Mouse (Mus musculus): ENCODE data around the gene Sparc.

Gene Sparc

GRCm38 (mm10) chr11:55405601-55406469 is 17.1 kb downstream of the Sparc start:
- DNase-seq = no peak

- no peak for DNase-seq
Observed at GRCm38 (mm10) chr11:55404659-55405457, 18.1 kb downstream of the Sparc start.

GRCm38 (mm10) chr11:55400863-55401262 is 22.1 kb downstream of the Sparc start:
- no peak for DNase-seq

GRCm38 (mm10) chr11:55398371-55398770 is 24.6 kb downstream of the Sparc start:
- no peak for DNase-seq

DNA sequence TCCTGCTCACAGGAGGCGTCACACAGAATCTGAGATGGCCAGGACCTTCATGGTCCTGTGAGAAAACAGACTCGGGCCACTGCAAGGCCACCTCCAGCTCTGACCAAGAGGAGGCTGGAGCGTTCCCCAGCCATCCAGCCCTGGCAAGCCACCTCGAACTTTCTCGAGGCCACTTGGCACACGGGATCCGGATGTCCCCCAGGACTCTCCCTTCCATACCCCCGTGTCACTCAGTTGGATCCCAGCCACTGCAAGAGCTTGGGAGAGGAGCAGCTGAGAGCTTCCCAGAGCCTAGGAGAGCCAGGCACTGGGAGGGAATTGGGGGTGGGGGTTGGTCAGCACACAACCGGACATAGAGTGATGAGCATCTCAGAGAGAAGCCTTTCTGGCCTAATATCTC is 25.5 kb downstream of the Sparc start:
- no peak for DNase-seq

DNA sequence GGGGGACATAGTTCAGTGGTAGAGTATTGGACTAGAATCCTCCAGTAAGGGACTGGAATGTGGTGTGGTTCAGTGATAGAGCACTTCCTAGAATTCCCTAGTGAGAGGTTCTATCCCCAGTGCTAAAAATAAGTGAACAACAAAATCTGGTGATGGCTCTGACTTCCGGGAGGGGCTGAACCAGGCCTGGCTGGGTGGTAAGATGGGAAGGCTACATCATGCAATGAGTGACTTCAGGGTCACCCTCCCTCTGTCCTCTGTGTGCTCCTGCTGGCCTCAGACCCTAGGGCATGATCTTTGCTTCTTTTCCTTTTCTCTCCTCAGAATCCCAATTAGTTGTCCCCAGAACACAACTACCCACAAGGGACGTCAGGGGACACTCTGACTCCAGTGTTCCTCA is 25.9 kb downstream of the Sparc start:
- no peak for DNase-seq

GRCm38 (mm10) chr11:55395073-55395642 is 27.8 kb downstream of the Sparc start:
- no peak for DNase-seq

GRCm38 (mm10) chr11:55394592-55394991 is 28.4 kb downstream of the Sparc start:
- no peak for DNase-seq

GRCm38 (mm10) chr11:55392474-55392873 is 30.5 kb downstream of the Sparc start:
- no peak for DNase-seq

DNA sequence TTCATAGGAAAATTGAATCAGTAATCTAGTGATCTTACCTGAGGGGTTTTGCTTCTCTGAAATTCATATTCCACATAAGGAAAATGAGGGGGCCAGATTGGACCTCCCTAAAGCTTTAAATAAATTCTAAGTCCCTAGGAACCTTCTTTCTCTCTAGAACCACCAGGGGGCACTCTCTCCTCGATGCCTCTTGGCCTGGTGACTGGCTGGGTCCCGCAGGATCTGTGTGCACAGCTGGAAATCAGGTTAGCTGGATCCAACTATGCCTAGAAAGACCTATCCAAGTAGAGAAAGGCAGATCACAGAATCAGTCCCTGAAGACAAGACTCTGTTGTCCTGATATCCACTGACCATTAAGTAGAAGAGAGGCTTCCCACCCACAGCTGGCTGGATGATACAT is 33.2 kb downstream of the Sparc start:
- no peak for DNase-seq

DNA sequence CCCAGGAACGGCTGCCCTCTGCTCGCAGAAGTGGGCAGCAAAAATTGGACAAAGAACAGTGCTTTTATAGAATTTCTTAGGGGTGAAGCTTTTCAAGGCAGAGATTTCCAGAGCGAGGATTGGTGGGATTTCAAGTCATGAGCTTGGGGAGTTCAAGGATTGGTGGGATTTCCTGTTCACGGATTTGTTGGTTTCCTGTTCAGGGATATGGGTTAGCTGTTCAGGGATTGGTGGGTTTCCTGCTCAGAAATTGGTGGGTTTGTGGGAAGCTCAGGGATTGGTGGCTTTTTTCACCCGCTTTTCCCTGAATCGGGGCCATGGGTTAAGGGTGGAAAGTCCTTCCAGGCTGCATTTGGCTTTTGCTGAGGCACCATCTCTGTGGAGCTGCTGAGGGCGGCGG is 35.4 kb downstream of the Sparc start:
- no peak for DNase-seq

DNA sequence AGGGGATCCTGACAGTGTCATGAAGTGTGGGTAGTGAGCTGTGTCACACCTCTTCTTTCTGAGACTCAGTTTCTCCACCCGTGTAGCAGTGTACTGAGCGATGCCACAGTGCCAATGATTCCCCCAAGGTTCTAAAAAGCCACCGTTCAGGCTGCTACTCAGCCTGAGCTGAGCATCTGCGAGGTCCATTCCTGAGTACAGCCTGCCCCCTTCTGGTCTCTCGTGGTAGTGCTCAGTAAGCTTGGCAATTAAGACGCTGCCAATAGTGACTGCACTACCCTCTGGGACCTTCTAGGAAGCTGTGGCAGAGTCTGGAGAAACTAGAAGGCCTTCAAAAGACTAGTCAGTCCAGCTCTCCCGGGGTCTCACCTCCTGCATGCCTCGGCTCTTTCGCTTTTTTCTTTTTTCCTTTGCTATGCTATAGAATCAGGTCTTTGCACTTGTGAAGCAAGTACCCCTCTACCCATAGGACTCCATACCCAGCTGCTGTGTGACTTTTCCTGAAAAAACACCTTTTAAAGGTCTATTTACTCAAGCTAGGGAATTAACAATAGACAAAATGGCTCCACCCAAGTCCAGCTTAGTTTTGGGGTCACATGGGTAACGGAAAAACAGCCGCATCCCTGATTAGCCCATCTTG is 36.4 kb downstream of the Sparc start:
- peak; percentile 57 to 72 for DNase-seq

DNA sequence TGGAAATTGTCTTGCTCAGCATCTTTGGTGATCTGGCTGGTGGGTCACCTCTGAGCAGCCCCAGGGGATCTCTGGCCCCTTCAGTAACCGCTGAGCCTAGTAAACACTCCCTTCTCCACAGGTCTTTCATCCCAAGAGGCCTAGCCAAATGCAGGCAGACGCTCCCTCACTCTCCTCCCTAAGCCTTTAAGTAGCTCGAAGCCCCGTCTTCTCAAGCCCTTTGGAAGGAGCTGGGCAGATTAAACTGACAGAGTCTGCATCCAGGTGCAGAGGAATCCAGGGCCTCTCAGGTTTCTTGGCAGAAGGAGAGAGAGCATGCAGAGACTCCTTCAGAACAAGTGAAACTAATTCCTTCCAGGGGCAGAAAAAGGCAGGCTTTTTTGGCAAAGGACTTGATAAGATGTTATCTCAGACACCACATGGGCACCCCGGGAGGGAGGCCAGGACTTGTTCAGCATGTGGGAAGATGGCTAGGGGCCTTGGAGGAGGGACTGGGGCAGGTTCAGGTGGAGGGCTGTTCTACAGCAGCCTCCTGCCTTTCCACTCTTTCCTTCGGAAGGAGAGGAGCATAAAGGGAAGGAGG is 39.4 kb downstream of the Sparc start:
- no peak for DNase-seq

DNA sequence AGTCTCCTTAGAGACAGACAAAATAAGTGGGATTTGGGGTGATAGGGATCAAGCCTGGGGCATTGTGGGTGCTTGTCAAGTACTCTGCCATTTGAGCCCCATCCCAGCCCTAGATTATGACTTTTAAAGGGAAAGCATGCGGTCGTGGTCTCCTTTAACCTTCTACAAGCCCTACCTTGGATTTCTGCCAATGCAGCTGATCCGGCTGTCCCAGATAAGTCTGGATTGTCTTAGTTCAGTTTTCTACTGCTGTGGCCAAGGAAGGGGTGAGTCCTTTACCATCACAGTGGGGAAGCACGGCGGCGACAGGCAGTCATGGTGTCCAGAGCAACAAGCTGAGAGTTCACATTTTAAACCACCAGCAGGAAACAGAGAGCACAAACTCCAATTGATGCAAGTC is 42.1 kb downstream of the Sparc start:
- no peak for DNase-seq

- no peak for DNase-seq
Observed at GRCm38 (mm10) chr11:55378371-55378770, 44.6 kb downstream of the Sparc start.

GRCm38 (mm10) chr11:55373838-55374237 is 49.1 kb downstream of the Sparc start:
- peak; percentile 13 to 23 for DNase-seq

- no peak for DNase-seq
Observed at GRCm38 (mm10) chr11:55373373-55373772, 49.6 kb downstream of the Sparc start.

GRCm38 (mm10) chr11:55372001-55372400 is 51.0 kb downstream of the Sparc start:
- no peak for DNase-seq

- no peak for DNase-seq
Observed at GRCm38 (mm10) chr11:55369093-55369471, 53.9 kb downstream of the Sparc start.

GRCm38 (mm10) chr11:55368388-55369092 is 54.4 kb downstream of the Sparc start:
- DNase-seq = no peak

DNA sequence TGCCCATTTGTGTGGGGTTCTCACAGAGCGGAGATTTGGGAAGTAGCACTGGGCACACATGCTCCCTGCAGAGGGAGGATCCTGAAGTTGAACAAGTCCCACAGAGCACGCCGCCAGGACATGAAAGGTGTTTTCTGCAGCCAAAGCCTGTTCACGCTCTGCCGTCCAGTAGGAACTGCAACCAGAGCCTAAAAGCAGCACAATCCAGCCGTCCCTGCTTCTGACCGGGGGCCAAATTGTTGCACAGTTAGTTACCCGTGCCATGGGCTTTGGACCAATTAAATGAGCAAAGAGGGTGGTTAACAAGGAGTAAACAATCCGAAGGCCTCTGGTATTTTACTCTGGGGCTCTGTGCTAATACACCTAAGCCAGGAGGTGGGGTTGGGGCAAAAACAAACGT is 55.2 kb downstream of the Sparc start:
- DNase-seq = no peak

DNA sequence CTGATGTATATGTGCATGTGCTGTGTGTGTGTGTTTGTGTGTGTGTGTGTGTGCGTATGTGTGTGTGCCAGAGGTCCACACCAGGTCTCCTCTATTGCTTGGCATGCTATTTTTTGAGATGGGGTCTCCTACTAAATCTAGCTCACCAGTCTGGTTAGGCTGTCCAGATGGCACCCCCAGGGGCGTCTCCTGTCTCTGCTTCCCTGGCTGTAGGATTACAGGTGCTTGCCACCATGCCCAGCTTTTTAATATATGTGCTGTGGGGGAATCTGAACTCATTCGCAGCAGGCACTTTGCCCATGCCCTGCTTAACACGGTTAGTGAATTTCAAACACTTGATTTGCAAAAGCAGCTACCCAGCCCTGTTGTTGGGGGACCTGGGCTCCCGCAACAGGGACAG is 57.1 kb downstream of the Sparc start:
- no peak for DNase-seq

All from thymus, postnatal 36 days (tissue).